Mouse (Mus musculus) embryonic facial prominence, embryonic 14.5 days (tissue): Measurements from ENCODE around the gene Gpcpd1. TPM values are rescaled to one million over a fixed set of nuclear protein-coding genes. Genes with fewer than 3 reads are reported as not detected.

Experiments
- ATAC-seq: fragments of 200-750 bp; cut with Nextera tagmentation; 2 replicates; pipeline ENCODE4 v1.8.0; 2017; ENCODE audit warnings: low read depth, moderate number of reproducible peaks, moderate TSS enrichment
- DNase-seq: peaks from one replicate; pipeline ENCODE4 v3.0.0-alpha.2; 2015; ENCODE audit warnings: low spot score
- H3K27ac ChIP-seq: fragments of 300-500 bp; sonication (generic); replicated peaks from 2 replicates; pipeline ENCODE4 v1.5.1; 2014; ENCODE audit warnings: low read depth, mild to moderate bottlenecking, low read length, moderate library complexity
- H3K27me3 ChIP-seq: fragments of 300-500 bp; sonication (generic); replicated peaks from 2 replicates; pipeline ENCODE4 v1.6.1; 2014; ENCODE audit warnings: low read length; ENCODE audit not compliant: control insufficient read depth, insufficient read depth
- H3K36me3 ChIP-seq: fragments of 300-500 bp; sonication (generic); 2 replicates; pipeline ENCODE4 v1.6.1; 2014; ENCODE audit warnings: low read length, mixed read lengths; ENCODE audit not compliant: control insufficient read depth, insufficient read depth
- H3K4me1 ChIP-seq: fragments of 300-500 bp; sonication (generic); 2 replicates; pipeline ENCODE4 v1.6.1; 2014; ENCODE audit warnings: antibody characterized with exemption, low read length; ENCODE audit not compliant: control insufficient read depth, insufficient read depth
- H3K4me2 ChIP-seq: fragments of 300-500 bp; sonication (generic); 2 replicates; pipeline ENCODE4 v1.6.1; 2014; ENCODE audit warnings: low read depth, mild to moderate bottlenecking, low read length, moderate library complexity, mixed read lengths
- H3K4me3 ChIP-seq: fragments of 300-500 bp; sonication (generic); 2 replicates; pipeline ENCODE4 v1.5.1; 2014; ENCODE audit warnings: low read depth, mild to moderate bottlenecking, low read length
- H3K9ac ChIP-seq: fragments of 300-500 bp; sonication (generic); 2 replicates; pipeline ENCODE4 v1.6.1; 2014; ENCODE audit warnings: low read depth, mild to moderate bottlenecking, low read length, moderate library complexity, mixed read lengths
- H3K9me3 ChIP-seq: fragments of 300-500 bp; sonication (generic); 2 replicates; pipeline ENCODE4 v1.6.1; 2016; ENCODE audit warnings: low read length; ENCODE audit not compliant: control insufficient read depth
- WGBS: fragments of 180-500 bp; shearing (Covaris S2); extraction: QIAGEN DNeasy Blood & Tissue Kit; methylation state at CpG from one replicate; pipeline ENCODE4 v1.1.7; 2014; 5-methylcytosine and 5-hydroxymethylcytosine counted together
- polyA plus RNA-seq: library from polyadenylated mRNA; unstranded; fragments of >200 nt; fragmentation: Nextera tagmentation; extraction: Ambion mirVana; gene quantifications from 2 replicates; pipeline ENCODE4 v1.2.1, GENCODE M21; 2014

Gpcpd1 gene
- polyA plus RNA-seq, 1 experiment from 2014 or later: 40.4 TPM

GRCm38 (mm10) chr2:132605795-132606563, 18.4 kb upstream of the Gpcpd1 start:
- H3K4me2 ChIP-seq: no peak overlapping the region
- no peak overlapping the region for H3K27ac ChIP-seq
- no peaks in the 10 kb centered on the region for H3K9me3 ChIP-seq
- no peak overlapping the region for H3K9ac ChIP-seq
- WGBS: 77% methylated on average over 5 of the region's 5 CpGs
- ATAC-seq (no peak), DNase-seq (no peak)
- H3K4me1 ChIP-seq: peaks cover 4% of the 10 kb centered on the region; the same call in 1 of the 2 replicates
- no peak overlapping the region for H3K4me3 ChIP-seq
- H3K36me3 ChIP-seq: no peaks in the 10 kb centered on the region
- H3K27me3 ChIP-seq: no peaks in the 10 kb centered on the region

DNA sequence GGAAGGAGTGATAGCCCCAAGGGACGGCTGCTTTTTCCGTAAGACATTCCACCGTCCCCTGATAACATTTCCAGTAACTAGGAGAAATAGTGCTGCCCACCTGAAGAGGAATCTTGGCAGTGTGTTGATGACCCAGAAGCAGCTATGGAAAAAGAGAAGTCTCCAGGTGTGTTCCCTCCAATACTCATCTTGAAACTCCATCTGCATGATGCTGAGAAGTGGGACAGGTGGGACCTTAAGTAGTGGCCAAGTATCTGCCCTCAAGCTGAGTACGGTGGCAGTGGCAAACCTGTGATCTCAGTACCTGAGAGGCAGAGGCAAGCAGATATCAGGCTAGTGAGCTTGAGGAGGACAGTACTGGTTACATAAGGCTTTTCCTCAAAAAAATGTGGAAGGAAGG, 17.4 kb upstream of the Gpcpd1 start:
- Histone ChIP-seq H3K4me3 (no peak overlapping the region), H3K27me3 (no peaks in the 10 kb centered on the region), H3K36me3 (no peaks in the 10 kb centered on the region), H3K27ac (no peak overlapping the region), H3K4me1 (peaks cover 4% of the 10 kb centered on the region; the same call in 1 of the 2 replicates), H3K4me2 (no peak overlapping the region), H3K9me3 (no peaks in the 10 kb centered on the region), H3K9ac (no peak overlapping the region)
- 79% methylated on average over 4 of the region's 4 CpGs for WGBS
- ATAC-seq (no peak), DNase-seq (no peak)

GRCm38 (mm10) chr2:132603706-132604105, 16.2 kb upstream of the Gpcpd1 start:
- Histone ChIP-seq H3K27ac (no peak overlapping the region), H3K4me1 (peaks cover 4% of the 10 kb centered on the region; the same call in 1 of the 2 replicates), H3K27me3 (no peaks in the 10 kb centered on the region), H3K4me3 (no peak overlapping the region), H3K9ac (no peak overlapping the region), H3K36me3 (no peaks in the 10 kb centered on the region), H3K4me2 (no peak overlapping the region), H3K9me3 (no peaks in the 10 kb centered on the region)
- 70% methylated on average over 2 of the region's 2 CpGs for WGBS
- DNase-seq (no peak), ATAC-seq (no peak)

DNA sequence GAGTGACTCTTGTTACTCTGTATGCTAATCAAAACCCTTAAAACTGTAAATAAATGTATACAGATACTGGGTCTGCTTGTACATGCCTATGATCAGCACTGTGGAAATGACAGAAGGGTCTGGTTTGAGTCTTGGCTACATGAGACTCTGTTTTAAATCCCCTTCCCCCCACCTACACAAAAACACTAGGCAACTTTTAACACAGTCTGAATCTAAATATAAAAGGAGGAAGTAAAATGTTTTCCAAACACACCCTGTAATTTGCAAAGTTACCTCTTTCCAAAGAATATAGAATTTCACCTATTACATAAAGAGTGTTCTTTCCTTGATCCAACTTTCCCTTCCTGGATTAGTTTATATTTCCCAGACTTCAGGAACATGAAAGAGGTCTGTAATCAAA, 14.2 kb upstream of the Gpcpd1 start:
- Histone ChIP-seq H3K4me1 (no peaks in the 10 kb centered on the region; the same call in 1 of the 2 replicates), H3K27me3 (no peaks in the 10 kb centered on the region), H3K9ac (no peak overlapping the region), H3K9me3 (no peaks in the 10 kb centered on the region), H3K36me3 (no peaks in the 10 kb centered on the region), H3K4me2 (no peak overlapping the region), H3K4me3 (no peak overlapping the region), H3K27ac (peak overlapping the region; percentile 52)
- DNase-seq (peak; percentile 63), ATAC-seq (peak; percentile 74)

- H3K4me3 ChIP-seq: no peak overlapping the region
- no peaks in the 10 kb centered on the region for H3K27me3 ChIP-seq
- WGBS: 73% methylated on average over 4 of the region's 4 CpGs
- no peak overlapping the region for H3K27ac ChIP-seq
- H3K4me1 ChIP-seq: no peaks in the 10 kb centered on the region; the same call in 1 of the 2 replicates
- H3K9me3 ChIP-seq: no peaks in the 10 kb centered on the region
- H3K4me2 ChIP-seq: no peak overlapping the region
- DNase-seq (no peak), ATAC-seq (no peak)
- no peaks in the 10 kb centered on the region for H3K36me3 ChIP-seq
- H3K9ac ChIP-seq: no peak overlapping the region
Observed at GRCm38 (mm10) chr2:132600081-132600480, 12.6 kb upstream of the Gpcpd1 start.

GRCm38 (mm10) chr2:132599127-132599526, 11.6 kb upstream of the Gpcpd1 start:
- WGBS: 82% methylated on average over 6 of the region's 6 CpGs
- Histone ChIP-seq H3K27ac (no peak overlapping the region), H3K27me3 (no peaks in the 10 kb centered on the region), H3K9ac (no peak overlapping the region), H3K4me2 (no peak overlapping the region), H3K4me1 (no peaks in the 10 kb centered on the region; the same call in 1 of the 2 replicates), H3K36me3 (no peaks in the 10 kb centered on the region), H3K9me3 (no peaks in the 10 kb centered on the region), H3K4me3 (no peak overlapping the region)
- ATAC-seq: no peak
- DNase-seq: no peak

DNA sequence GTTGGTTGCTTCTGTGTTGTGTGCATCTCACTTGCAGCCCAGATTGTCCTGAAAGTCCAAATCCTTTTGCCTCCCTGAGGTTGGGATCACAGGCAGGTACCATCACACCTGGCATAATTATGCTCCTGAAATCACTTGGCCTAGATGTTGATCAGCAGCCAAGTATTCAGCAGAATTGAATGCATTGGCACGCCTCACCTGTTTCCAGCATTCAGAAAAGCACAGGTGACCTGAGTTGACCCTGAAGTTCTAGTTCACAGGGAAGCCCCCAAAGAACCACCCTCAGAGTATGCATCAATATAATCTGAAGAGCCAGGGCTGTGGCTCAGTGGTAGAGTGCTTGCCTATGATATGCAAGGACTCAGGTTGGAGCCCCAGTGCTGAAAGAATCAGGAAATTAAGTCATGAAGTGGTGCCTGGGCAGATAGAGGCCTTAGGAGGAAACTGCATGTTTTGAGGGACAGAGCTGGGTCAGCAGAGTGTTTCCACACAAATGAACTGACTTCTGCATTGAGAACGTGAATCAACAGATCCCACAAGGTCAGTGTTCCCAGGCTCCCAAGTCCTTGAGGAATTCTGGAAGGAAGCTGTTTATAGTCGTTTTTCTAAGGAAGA, 10.4 kb upstream of the Gpcpd1 start:
- DNase-seq (no peak), ATAC-seq (no peak)
- Histone ChIP-seq H3K9ac (no peak overlapping the region), H3K4me2 (no peak overlapping the region), H3K9me3 (no peaks in the 10 kb centered on the region), H3K4me3 (no peak overlapping the region), H3K27ac (no peak overlapping the region), H3K4me1 (no peaks in the 10 kb centered on the region; the same call in 1 of the 2 replicates), H3K36me3 (no peaks in the 10 kb centered on the region), H3K27me3 (no peaks in the 10 kb centered on the region)
- 53% methylated on average over 3 of the region's 3 CpGs for WGBS

DNA sequence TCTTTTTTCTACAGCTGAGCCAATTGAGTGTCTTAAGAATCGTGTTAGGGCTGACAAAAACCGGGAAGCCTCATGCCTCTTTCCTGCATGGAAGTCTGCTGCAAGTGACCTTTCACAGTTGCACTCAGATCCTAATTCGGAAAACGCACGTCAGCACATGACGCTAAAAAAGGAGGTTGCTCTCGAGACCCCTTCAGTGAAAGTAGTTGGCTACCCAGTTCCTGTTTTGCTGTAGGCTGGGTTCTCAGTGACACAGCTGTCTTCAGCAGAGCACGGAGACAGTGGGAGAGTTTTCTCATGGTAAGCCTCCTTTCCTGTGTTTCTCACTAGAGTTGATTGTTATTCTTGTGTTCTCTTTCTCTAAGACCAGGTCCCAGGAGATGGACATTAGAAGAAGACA, 9.7 kb upstream of the Gpcpd1 start:
- Histone ChIP-seq H3K4me2 (no peak overlapping the region), H3K27me3 (no peaks in the 10 kb centered on the region), H3K27ac (no peak overlapping the region), H3K4me1 (no peaks in the 10 kb centered on the region; the same call in 1 of the 2 replicates), H3K9ac (no peak overlapping the region), H3K36me3 (no peaks in the 10 kb centered on the region), H3K4me3 (no peak overlapping the region), H3K9me3 (no peaks in the 10 kb centered on the region)
- 56% methylated on average over 8 of the region's 8 CpGs for WGBS
- ATAC-seq (no peak), DNase-seq (peak; percentile 33)
